Mouse (Mus musculus) hindbrain, embryonic 12.5 days (tissue): ENCODE measurements around the gene Elmo1. TPM values are rescaled to one million over a fixed set of nuclear protein-coding genes. Genes with fewer than 3 reads are reported as not detected.

Source experiments
- ATAC-seq: fragments of 200-750 bp; cut with Nextera tagmentation; 2 replicates; pipeline ENCODE4 v1.8.0; 2017; ENCODE audit warnings: moderate TSS enrichment; ENCODE audit not compliant: low FRiP score
- H3K27ac ChIP-seq: fragments of 300-500 bp; sonication (generic); 2 replicates; pipeline ENCODE4 v1.5.1; 2016; ENCODE audit warnings: mild to moderate bottlenecking
- H3K27me3 ChIP-seq: fragments of 300-500 bp; sonication (generic); 2 replicates; pipeline ENCODE4 v1.6.1; 2016; ENCODE audit warnings: mild to moderate bottlenecking
- H3K36me3 ChIP-seq: fragments of 300-500 bp; sonication (generic); 2 replicates; pipeline ENCODE4 v1.6.1; 2016; ENCODE audit warnings: mild to moderate bottlenecking
- H3K4me1 ChIP-seq: fragments of 300-500 bp; sonication (generic); 2 replicates; pipeline ENCODE4 v1.6.1; 2016
- H3K4me2 ChIP-seq: fragments of 300-500 bp; sonication (generic); replicated peaks from 2 replicates; pipeline ENCODE4 v1.6.1; 2016; ENCODE audit warnings: mild to moderate bottlenecking
- H3K4me3 ChIP-seq: fragments of 300-500 bp; sonication (generic); 2 replicates; pipeline ENCODE4 v1.5.1; 2016; ENCODE audit warnings: mild to moderate bottlenecking
- H3K9ac ChIP-seq: fragments of 300-500 bp; sonication (generic); 2 replicates; pipeline ENCODE4 v1.6.1; 2016; ENCODE audit warnings: mild to moderate bottlenecking, moderate library complexity
- H3K9me3 ChIP-seq: fragments of 300-500 bp; sonication (generic); replicated peaks from 2 replicates; pipeline ENCODE4 v1.6.1; 2016; ENCODE audit warnings: mild to moderate bottlenecking
- WGBS: fragments of 180-500 bp; shearing (Covaris S2); methylation state at CpG from one replicate; pipeline ENCODE4 v1.1.7; 2016; 5-methylcytosine and 5-hydroxymethylcytosine counted together
- polyA plus RNA-seq: library from polyadenylated mRNA; unstranded; fragments of >200 nt; fragmentation: Nextera tagmentation; extraction: Ambion mirVana; gene quantifications from 2 replicates; pipeline ENCODE4 v1.2.1, GENCODE M21; 2016

Gene Elmo1
- polyA plus RNA-seq, 1 experiment from 2014 or later = 28.9 TPM

DNA sequence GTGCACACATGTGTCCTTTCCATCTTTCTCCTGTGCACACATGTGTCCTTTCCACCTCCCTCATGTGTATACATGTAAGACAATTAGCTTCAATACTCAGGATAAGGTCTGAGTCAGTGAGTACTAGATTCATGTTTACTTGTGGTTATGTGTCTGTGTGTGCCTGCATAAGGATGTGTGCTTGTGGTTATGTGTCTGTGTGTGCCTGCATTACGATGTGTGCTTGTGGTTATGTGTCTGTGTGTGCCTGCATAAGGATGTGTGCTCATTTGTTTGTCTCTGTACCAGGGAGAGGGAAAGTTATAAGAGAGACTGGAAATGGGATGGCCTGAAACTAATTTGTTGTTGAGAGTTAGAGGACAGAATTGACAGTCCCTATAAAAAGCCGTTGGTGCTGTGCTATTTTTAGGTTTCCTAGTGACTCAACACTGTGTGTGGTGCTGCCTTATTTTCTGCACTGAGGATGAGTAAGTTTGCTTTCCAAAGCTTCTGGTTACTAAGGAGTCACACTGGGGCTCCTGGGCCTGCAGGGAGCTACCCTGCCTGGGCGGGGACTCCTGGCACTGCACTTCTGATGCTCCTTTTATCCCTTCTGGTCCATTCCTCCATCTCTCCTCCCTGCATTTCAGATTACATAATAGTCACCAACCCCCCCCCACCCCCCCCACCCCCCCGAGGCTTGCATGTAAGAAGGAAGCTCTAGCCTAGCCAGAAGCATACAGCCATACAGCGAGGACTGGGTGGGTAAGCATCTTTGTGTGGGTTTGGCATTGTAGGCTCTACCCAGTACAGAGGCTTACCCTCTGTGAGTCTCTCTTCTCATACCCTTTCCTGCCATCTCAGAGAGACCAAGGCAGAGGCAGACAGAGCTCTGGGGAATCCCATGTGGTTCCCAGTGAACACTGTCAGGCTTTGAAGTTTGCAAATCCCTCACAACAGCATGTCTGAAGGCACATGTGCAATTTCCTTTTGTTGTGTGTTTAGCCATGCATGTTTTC lies 216.1 kb downstream of the Elmo1 start:
- H3K27ac ChIP-seq = no peak overlapping the region
- H3K27me3 ChIP-seq = no peaks in the 10 kb centered on the region
- WGBS = 55% methylated on average over 5 of the region's 5 CpGs
- H3K36me3 ChIP-seq = no peaks in the 10 kb centered on the region
- no peaks in the 10 kb centered on the region for H3K4me1 ChIP-seq
- H3K9me3 ChIP-seq = no peaks in the 10 kb centered on the region
- no peak overlapping the region for H3K4me3 ChIP-seq
- H3K4me2 ChIP-seq = no peak overlapping the region
- H3K9ac ChIP-seq = no peak overlapping the region
- ATAC-seq = no peak

DNA sequence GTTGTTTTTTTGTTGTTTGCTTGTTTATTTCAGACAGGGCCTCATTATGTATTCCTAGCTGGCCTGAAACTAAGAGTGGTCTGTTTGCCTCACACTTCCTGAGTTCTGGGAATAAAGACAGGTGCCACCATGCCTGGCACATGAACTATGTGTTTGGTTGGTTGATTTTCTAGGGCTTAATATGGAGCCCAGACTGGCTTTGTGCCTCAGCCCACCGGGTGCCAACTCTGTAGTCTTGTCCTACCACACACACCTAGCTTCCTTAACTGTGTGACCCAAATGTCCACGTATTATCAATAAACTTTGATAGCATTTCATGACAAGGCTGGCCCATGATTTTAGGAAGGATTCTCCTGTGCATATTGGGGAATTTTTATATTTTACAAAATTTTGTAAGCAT lies 217.0 kb downstream of the Elmo1 start:
- Histone ChIP-seq H3K4me1 (no peaks in the 10 kb centered on the region), H3K27me3 (no peaks in the 10 kb centered on the region), H3K4me2 (no peak overlapping the region), H3K27ac (no peak overlapping the region), H3K9me3 (no peaks in the 10 kb centered on the region), H3K9ac (no peak overlapping the region), H3K36me3 (no peaks in the 10 kb centered on the region), H3K4me3 (no peak overlapping the region)
- no peak for ATAC-seq
- 92% methylated on average over 2 of the region's 2 CpGs for WGBS

DNA sequence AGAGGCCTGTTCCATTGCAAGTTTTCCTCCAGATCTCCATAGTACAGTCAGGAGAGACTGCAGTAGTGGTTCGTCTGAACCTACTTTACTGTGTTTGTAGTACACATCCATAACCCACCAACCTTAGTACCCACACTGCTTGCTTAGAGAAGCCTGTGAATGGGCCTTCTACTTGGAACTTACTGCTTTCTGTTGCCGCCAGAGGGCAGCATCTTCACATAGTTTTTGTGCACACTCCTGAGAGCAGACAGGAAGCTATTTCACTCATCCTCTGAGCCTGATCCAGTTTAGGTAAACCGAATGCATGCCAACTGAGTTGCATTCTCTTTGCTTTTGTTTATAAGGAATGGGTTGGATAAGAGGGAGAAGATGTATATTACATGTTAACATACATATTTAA lies 221.2 kb downstream of the Elmo1 start:
- H3K4me3 ChIP-seq = no peak overlapping the region
- no peak overlapping the region for H3K9ac ChIP-seq
- no peaks in the 10 kb centered on the region for H3K27me3 ChIP-seq
- H3K27ac ChIP-seq = no peak overlapping the region
- ATAC-seq = peak; percentile 66
- H3K9me3 ChIP-seq = no peaks in the 10 kb centered on the region
- H3K36me3 ChIP-seq = no peaks in the 10 kb centered on the region
- H3K4me1 ChIP-seq = no peaks in the 10 kb centered on the region
- no peak overlapping the region for H3K4me2 ChIP-seq
- 27% methylated on average over 3 of the region's 3 CpGs for WGBS

DNA sequence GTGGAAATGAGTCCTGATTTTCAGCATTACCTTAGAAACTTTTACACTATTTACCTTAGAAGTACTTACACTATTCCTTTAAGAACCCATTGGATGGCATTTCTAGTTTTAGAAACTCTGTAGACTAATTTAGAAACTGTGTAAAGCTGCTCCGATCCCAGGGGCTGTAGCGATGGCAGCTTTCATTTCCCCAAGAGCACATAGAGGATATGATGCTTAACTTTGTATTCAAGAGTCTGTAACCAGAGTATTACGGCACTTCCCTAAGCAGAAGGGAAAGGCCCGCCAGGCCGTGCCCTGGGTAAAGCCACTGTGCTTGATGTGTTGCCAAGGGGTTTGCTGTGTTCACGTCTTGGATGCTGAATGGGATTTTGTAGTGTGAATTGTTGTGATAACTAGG lies 222.9 kb downstream of the Elmo1 start:
- ATAC-seq = no peak
- 82% methylated on average over 6 of the region's 6 CpGs for WGBS
- Histone ChIP-seq H3K4me3 (no peak overlapping the region), H3K27ac (no peak overlapping the region), H3K4me1 (no peaks in the 10 kb centered on the region), H3K4me2 (no peak overlapping the region), H3K9ac (no peak overlapping the region), H3K36me3 (no peaks in the 10 kb centered on the region), H3K27me3 (no peaks in the 10 kb centered on the region), H3K9me3 (no peaks in the 10 kb centered on the region)

DNA sequence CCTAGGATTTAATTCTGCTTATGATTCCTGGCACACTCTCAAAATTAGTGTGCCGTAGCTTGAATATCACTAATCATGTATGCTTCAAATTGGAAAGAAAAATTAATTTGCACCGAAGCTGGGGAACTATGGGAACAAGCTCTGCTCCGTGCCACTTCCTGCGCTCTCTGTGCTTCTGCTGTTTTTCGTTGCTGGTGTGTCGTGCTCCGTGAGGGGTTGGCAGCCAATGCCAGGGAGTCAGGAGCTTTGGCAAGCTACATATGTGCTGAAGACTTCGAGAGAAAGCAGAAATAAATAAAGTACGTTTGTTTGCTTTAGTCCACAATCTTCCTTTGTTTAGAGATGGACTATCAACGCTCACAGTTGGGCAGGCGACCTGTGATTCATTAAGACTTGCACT lies 225.7 kb downstream of the Elmo1 start:
- H3K36me3 ChIP-seq = no peaks in the 10 kb centered on the region
- no peak overlapping the region for H3K4me3 ChIP-seq
- H3K9me3 ChIP-seq = no peaks in the 10 kb centered on the region
- no peak overlapping the region for H3K27ac ChIP-seq
- no peak overlapping the region for H3K4me2 ChIP-seq
- peaks cover 6% of the 10 kb centered on the region; the same call in 1 of the 2 replicates for H3K4me1 ChIP-seq
- no peak for ATAC-seq
- 86% methylated on average over 11 of the region's 11 CpGs for WGBS
- no peak overlapping the region for H3K9ac ChIP-seq
- H3K27me3 ChIP-seq = no peaks in the 10 kb centered on the region

DNA sequence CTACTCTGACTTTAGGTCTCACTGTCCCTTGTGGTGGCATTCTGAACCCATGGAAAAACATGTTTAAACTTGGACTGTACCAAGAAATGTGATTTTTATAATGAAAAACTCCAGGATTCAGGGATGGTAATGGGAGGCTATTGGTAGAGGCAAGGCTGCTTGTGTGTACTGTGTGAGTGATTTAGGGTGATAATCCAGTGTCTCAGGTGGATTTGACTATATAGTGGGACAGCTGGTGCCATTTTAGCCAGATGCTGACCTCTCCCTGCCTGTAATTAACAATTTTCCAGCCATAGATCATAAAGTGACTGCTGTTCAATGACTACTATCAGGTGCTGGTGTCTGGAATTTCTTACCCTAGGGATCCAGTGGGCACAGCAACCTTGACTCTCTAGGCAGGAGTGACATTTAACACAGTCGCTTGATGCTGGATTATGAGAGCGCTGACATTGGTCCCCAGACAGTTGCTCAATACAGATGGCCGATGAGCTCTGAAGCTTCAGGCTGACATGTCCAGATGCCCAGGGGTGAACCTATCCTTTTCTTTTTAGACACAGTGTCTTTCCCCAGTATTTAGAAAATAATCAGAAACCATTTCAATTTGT lies 228.3 kb downstream of the Elmo1 start:
- peak overlapping the region; percentile 12; the same call in 1 of the 2 replicates for H3K27ac ChIP-seq
- H3K4me2 ChIP-seq = no peak overlapping the region
- H3K9ac ChIP-seq = no peak overlapping the region
- no peaks in the 10 kb centered on the region for H3K36me3 ChIP-seq
- WGBS = 58% methylated on average over 3 of the region's 3 CpGs
- no peaks in the 10 kb centered on the region for H3K27me3 ChIP-seq
- H3K9me3 ChIP-seq = no peaks in the 10 kb centered on the region
- ATAC-seq = peak; percentile 73
- H3K4me3 ChIP-seq = no peak overlapping the region
- H3K4me1 ChIP-seq = peaks cover 6% of the 10 kb centered on the region; the same call in 1 of the 2 replicates

DNA sequence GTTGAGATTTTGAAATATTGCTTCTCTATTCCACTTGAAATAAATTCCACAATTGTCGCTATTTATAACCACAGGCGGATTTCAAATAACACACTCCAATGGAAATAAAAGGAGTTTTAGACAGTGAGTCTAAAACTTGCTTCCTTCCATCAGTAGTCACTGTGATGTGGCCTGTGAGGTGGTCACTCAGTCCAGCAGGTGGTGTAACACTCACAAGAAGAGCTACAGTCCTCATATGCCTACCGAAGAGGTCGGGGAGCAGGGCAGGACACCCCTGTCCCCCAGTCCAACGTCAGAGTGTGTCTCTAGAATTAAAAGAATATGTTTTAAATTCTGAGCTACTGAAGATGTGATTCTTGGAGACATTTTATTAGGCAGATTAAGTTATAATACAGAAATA lies 229.8 kb downstream of the Elmo1 start:
- H3K4me2 ChIP-seq = no peak overlapping the region
- H3K4me3 ChIP-seq = no peak overlapping the region
- H3K9me3 ChIP-seq = no peaks in the 10 kb centered on the region
- no peaks in the 10 kb centered on the region for H3K36me3 ChIP-seq
- H3K9ac ChIP-seq = no peak overlapping the region
- H3K27me3 ChIP-seq = no peaks in the 10 kb centered on the region
- ATAC-seq = no peak
- no peak overlapping the region for H3K27ac ChIP-seq
- H3K4me1 ChIP-seq = peaks cover 6% of the 10 kb centered on the region; the same call in 1 of the 2 replicates
- 86% methylated on average over 5 of the region's 5 CpGs for WGBS

DNA sequence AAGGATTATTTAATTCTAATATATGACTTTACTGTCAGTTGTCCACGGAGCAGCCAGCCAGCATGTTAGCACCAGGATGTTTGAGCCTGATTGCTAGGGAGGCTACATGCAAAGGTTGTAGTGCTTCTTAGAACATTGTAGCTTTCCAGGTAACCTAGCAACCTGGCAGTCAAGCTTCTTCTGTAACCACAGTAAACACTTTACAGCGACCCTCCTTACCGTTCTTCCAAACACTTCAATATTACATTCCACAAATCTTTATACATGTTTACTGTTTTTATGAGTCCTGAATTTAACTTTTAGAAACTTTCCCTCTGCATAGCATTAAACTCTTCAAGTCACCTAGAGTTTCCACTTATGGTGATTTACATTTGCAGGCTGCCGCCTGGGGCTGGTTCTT lies 233.1 kb downstream of the Elmo1 start:
- Histone ChIP-seq H3K4me3 (no peak overlapping the region), H3K27me3 (no peaks in the 10 kb centered on the region), H3K27ac (no peak overlapping the region), H3K9me3 (no peaks in the 10 kb centered on the region), H3K4me2 (no peak overlapping the region), H3K4me1 (peaks cover 6% of the 10 kb centered on the region; the same call in 1 of the 2 replicates), H3K36me3 (no peaks in the 10 kb centered on the region), H3K9ac (no peak overlapping the region)
- WGBS = 91% methylated on average over 4 of the region's 4 CpGs
- ATAC-seq = no peak

DNA sequence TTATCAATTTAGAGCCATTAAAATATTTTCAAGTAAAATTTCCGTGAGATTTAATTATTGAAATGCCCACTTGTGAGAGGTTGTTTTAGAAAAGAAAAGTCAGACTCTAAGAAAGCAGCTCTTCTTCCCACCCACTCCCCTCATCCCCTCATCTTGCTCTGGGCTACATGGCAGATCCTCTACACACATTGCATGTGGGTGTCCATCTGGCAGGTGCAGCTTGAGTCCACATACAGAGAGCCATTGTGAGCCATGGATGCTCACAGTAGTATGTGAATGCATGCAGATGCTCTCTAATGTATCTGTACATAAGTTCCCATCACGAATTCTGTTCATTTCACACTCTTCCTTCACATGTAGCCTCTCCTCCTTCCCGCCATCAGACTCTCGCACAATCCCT lies 236.7 kb downstream of the Elmo1 start:
- Histone ChIP-seq H3K9ac (no peak overlapping the region), H3K9me3 (no peaks in the 10 kb centered on the region), H3K4me3 (no peak overlapping the region), H3K27me3 (no peaks in the 10 kb centered on the region), H3K36me3 (no peaks in the 10 kb centered on the region), H3K27ac (no peak overlapping the region), H3K4me2 (no peak overlapping the region), H3K4me1 (no peaks in the 10 kb centered on the region)
- 91% methylated on average over 4 of the region's 4 CpGs for WGBS
- ATAC-seq = no peak

DNA sequence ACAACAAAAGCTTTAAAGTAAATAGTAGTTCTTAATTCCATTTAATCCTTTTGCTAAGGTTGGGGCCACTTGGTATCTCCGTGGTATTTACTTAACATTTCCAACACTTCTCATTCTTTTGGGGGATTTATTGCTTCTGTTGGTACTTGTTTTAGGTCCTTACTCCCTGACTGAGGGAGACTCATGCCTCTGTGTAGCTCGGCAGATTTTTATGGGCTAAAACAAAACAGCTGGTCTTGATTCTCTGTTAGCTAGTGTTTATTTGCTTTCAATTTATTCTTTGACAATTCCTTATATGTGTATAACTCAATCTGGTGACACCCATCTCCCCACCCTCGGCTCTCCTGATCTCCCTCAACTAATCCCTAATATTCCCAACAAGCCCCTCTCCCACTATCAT lies 237.6 kb downstream of the Elmo1 start:
- ATAC-seq = no peak
- 68% methylated on average over 3 of the region's 3 CpGs for WGBS
- Histone ChIP-seq H3K36me3 (no peaks in the 10 kb centered on the region), H3K4me3 (no peak overlapping the region), H3K9ac (no peak overlapping the region), H3K4me1 (no peaks in the 10 kb centered on the region), H3K27me3 (no peaks in the 10 kb centered on the region), H3K9me3 (no peaks in the 10 kb centered on the region), H3K27ac (no peak overlapping the region), H3K4me2 (no peak overlapping the region)

DNA sequence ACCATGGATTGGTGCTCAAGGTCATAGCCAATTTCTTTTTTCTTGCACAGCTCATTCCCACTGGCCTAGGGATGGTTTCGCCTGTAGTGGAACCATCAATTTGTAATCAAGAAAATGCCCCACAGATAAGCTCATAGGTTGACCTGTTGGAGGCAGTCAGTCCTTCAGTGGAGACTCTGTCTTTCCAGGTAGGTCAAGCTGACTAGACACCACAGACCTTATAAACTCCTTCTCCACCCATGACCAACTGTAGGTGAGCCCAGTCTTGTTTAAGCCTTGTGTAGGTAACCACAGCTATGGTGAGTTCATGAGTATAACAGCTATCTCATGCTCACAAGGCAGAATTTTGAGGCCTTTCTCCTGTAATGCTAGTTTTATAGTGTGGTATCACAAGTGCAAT lies 238.3 kb downstream of the Elmo1 start:
- WGBS = 96% methylated on average over 1 of the region's 1 CpGs

DNA sequence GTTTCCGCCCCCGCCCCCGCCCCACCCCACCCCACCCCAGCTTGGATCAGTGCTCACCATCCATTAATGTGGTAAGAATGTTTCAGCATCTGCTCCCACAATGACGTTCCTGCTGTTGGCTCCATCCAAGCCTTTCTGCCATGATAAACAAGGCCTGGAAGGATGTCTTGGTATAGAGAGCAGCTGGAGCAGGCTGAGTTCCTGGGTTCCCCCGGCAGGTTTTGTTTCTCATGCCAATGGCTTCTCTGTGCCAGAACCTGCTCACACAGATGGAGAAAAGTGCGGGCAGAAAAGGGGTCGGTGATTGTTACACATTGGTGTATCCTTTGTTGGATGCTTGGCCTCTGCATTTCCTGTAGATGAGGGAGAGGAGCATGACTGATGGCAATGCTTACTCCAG lies 240.6 kb downstream of the Elmo1 start:
- Histone ChIP-seq H3K9ac (no peak overlapping the region), H3K4me2 (no peak overlapping the region), H3K4me1 (no peaks in the 10 kb centered on the region), H3K36me3 (no peaks in the 10 kb centered on the region), H3K27ac (no peak overlapping the region), H3K4me3 (no peak overlapping the region), H3K27me3 (no peaks in the 10 kb centered on the region), H3K9me3 (no peaks in the 10 kb centered on the region)
- 91% methylated on average over 7 of the region's 7 CpGs for WGBS
- no peak for ATAC-seq

More for the DNA sequence above, 238.3 kb downstream of the Elmo1 start:
- ATAC-seq = no peak
- Histone ChIP-seq H3K27me3 (no peaks in the 10 kb centered on the region), H3K9ac (no peak overlapping the region), H3K27ac (no peak overlapping the region), H3K9me3 (no peaks in the 10 kb centered on the region), H3K4me3 (no peak overlapping the region), H3K4me1 (no peaks in the 10 kb centered on the region), H3K4me2 (no peak overlapping the region), H3K36me3 (no peaks in the 10 kb centered on the region)
